Mouse (Mus musculus): ENCODE measurements around the gene Acaca. TPM values are rescaled to one million over a fixed set of nuclear protein-coding genes. Genes with fewer than 3 reads are reported as not detected.

The Acaca gene
- polyA plus RNA-seq, 1 experiment from 2014 or later: 38.7 TPM

- Histone ChIP-seq H3K36me3 (peaks cover 69% of the 10 kb centered on the region), H3K4me1 (no peaks in the 10 kb centered on the region), H3K4me3 (no peak overlapping the region), H3K9ac (replicated peaks) (no peak overlapping the region), H3K9me3 (no peaks in the 10 kb centered on the region), H3K4me2 (replicated peaks) (no peak overlapping the region), H3K27me3 (no peaks in the 10 kb centered on the region), H3K27ac (replicated peaks) (no peak overlapping the region)
- whole genome bisulfite sequencing: 69% methylated on average over 2 of the region's 2 CpGs
- no peak for ATAC-seq (ENCODE audit: low FRiP score, low read depth)
Measured at GRCm38 (mm10) chr11:84116221-84116620, 13.3 kb upstream of the Acaca start.

DNA sequence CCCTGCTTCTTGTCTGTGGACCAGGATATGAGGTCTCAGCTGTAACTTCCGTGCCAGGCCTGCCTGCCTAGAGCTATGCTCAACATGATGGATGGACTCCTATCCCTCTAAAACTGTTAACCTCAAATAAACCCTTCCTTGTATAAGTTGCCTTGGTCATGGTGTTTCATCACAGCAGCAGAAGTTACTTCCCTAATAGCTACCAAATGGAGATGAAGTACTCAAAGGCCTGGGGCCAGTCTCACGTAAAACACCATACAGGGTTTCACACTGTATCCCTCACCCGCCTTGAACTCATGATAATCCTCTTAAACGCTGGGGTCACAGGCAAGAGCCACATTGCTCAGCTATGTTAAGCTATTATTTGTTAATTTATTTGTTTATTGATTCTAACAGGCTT lies 12.0 kb upstream of the Acaca start:
- H3K4me3 ChIP-seq: no peak overlapping the region
- no peak for ATAC-seq (ENCODE audit: low FRiP score, low read depth)
- H3K9me3 ChIP-seq: no peaks in the 10 kb centered on the region
- H3K27me3 ChIP-seq: no peaks in the 10 kb centered on the region
- no peaks in the 10 kb centered on the region for H3K4me1 ChIP-seq
- WGBS: 83% methylated on average over 4 of the region's 4 CpGs
- H3K36me3 ChIP-seq: peaks cover 78% of the 10 kb centered on the region
- H3K4me2 ChIP-seq (replicated peaks): no peak overlapping the region
- H3K27ac ChIP-seq (replicated peaks): no peak overlapping the region
- H3K9ac ChIP-seq (replicated peaks): no peak overlapping the region

GRCm38 (mm10) chr11:84121051-84121956 lies 8.2 kb upstream of the Acaca start:
- no peak for ATAC-seq (ENCODE audit: low FRiP score, low read depth)
- H3K9ac ChIP-seq (replicated peaks): no peak overlapping the region
- 84% methylated on average over 12 of the region's 12 CpGs for WGBS
- H3K36me3 ChIP-seq: peaks cover 70% of the 10 kb centered on the region
- H3K4me2 ChIP-seq (replicated peaks): no peak overlapping the region
- no peaks in the 10 kb centered on the region for H3K4me1 ChIP-seq
- no peak overlapping the region for H3K4me3 ChIP-seq
- no peaks in the 10 kb centered on the region for H3K27me3 ChIP-seq
- no peak overlapping the region for H3K27ac ChIP-seq (replicated peaks)
- H3K9me3 ChIP-seq: no peaks in the 10 kb centered on the region

DNA sequence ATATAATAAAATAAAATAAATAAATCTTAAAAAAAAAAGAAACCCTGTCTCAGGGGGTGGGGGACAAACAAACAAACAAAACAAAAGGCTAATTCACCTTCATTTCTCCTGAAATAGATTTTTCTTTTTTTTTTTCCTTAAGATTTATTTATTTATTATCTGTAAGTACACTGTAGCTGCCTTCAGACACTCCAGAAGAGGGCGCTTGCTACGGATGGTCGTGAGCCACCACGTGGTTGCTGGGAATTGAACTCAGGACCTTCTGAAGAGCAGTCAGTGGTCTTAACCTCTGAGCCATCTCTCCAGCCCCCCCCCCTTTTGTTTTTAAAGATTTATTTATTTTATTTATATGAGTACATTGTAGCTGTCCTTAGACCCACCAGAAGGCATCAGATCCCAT lies 1.5 kb upstream of the Acaca start:
- Histone ChIP-seq H3K9ac (replicated peaks) (no peak overlapping the region), H3K4me2 (replicated peaks) (no peak overlapping the region), H3K4me1 (peaks cover 8% of the 10 kb centered on the region; the same call in 1 of the 2 replicates), H3K27ac (replicated peaks) (no peak overlapping the region), H3K9me3 (no peaks in the 10 kb centered on the region), H3K36me3 (peaks cover 27% of the 10 kb centered on the region), H3K4me3 (0 out of 2 replicates have a peak overlapping the region, but pooled peaks have one; percentile 89), H3K27me3 (no peaks in the 10 kb centered on the region)
- WGBS: 91% methylated on average over 4 of the region's 4 CpGs
- ATAC-seq (ENCODE audit: low FRiP score, low read depth): no peak

GRCm38 (mm10) chr11:84129799-84130185 lies 320 bp downstream of the Acaca start:
- 2% methylated on average over 11 of the region's 11 CpGs for WGBS
- Histone ChIP-seq H3K4me2 (replicated peaks) (peak overlapping the region; percentile 79), H3K4me3 (peak overlapping the region; percentile 89), H3K27me3 (no peaks in the 10 kb centered on the region), H3K4me1 (peaks cover 8% of the 10 kb centered on the region; the same call in 1 of the 2 replicates), H3K27ac (replicated peaks) (no peak overlapping the region), H3K9ac (replicated peaks) (peak overlapping the region; percentile 86), H3K9me3 (no peaks in the 10 kb centered on the region), H3K36me3 (peaks cover 21% of the 10 kb centered on the region)
- ATAC-seq (ENCODE audit: low FRiP score, low read depth): peak; percentile 65

DNA sequence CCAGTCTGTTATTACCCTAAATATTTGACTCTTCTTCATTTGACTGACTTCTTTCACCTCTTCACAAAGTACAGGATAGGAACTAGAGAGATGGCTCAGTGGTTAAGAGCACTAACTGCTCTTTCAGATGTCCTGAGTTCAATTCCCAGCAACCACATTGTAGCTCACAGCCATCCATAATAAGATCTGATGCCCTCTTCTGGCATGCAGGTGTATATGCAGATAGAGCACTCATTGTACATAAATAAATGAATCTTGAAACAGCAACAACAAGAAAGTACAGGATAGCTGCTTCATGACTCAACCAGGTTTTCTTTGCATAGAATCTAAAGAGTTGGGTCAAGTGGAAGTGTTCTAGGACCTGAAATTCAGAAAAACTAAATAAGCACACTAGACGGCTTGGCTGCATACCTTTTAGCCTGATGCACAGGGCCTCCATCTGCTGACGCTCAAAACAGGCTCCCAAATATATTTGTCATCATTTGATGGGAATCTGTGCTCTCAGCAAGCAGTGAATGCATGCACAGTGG lies 4.9 kb downstream of the Acaca start:
- no peak overlapping the region for H3K4me2 ChIP-seq (replicated peaks)
- H3K27ac ChIP-seq (replicated peaks): no peak overlapping the region
- peaks cover 8% of the 10 kb centered on the region; the same call in 1 of the 2 replicates for H3K4me1 ChIP-seq
- 90% methylated on average over 2 of the region's 2 CpGs for WGBS
- no peak for ATAC-seq (ENCODE audit: low FRiP score, low read depth)
- no peak overlapping the region for H3K9ac ChIP-seq (replicated peaks)
- H3K9me3 ChIP-seq: no peaks in the 10 kb centered on the region
- H3K36me3 ChIP-seq: no peaks in the 10 kb centered on the region; the same call in 1 of the 2 replicates
- no peak overlapping the region for H3K4me3 ChIP-seq
- no peaks in the 10 kb centered on the region for H3K27me3 ChIP-seq

- Histone ChIP-seq H3K27me3 (no peaks in the 10 kb centered on the region), H3K9ac (replicated peaks) (no peak overlapping the region), H3K36me3 (no peaks in the 10 kb centered on the region; the same call in 1 of the 2 replicates), H3K4me1 (peaks cover 4% of the 10 kb centered on the region; the same call in 1 of the 2 replicates), H3K9me3 (no peaks in the 10 kb centered on the region), H3K27ac (replicated peaks) (no peak overlapping the region), H3K4me3 (no peak overlapping the region), H3K4me2 (replicated peaks) (no peak overlapping the region)
- ATAC-seq (ENCODE audit: low FRiP score, low read depth): no peak
- WGBS: 78% methylated on average over 3 of the region's 3 CpGs
Measured at GRCm38 (mm10) chr11:84136453-84136852, 7.0 kb downstream of the Acaca start.

GRCm38 (mm10) chr11:84141752-84142151 lies 12.3 kb downstream of the Acaca start:
- Histone ChIP-seq H3K4me3 (no peak overlapping the region), H3K27me3 (no peaks in the 10 kb centered on the region), H3K4me2 (replicated peaks) (no peak overlapping the region), H3K9me3 (no peaks in the 10 kb centered on the region), H3K27ac (replicated peaks) (no peak overlapping the region), H3K4me1 (no peaks in the 10 kb centered on the region), H3K36me3 (no peaks in the 10 kb centered on the region), H3K9ac (replicated peaks) (no peak overlapping the region)
- WGBS: 59% methylated on average over 2 of the region's 2 CpGs
- ATAC-seq (ENCODE audit: low FRiP score, low read depth): no peak

GRCm38 (mm10) chr11:84145201-84145798 lies 15.8 kb downstream of the Acaca start:
- ATAC-seq (ENCODE audit: low FRiP score, low read depth): no peak
- H3K4me3 ChIP-seq: no peak overlapping the region

GRCm38 (mm10) chr11:84146081-84146480 lies 16.6 kb downstream of the Acaca start:
- H3K4me2 ChIP-seq (replicated peaks): no peak overlapping the region
- H3K4me3 ChIP-seq: no peak overlapping the region
- 29% methylated on average over 3 of the region's 3 CpGs for WGBS
- no peaks in the 10 kb centered on the region for H3K36me3 ChIP-seq
- H3K4me1 ChIP-seq: no peaks in the 10 kb centered on the region
- H3K9me3 ChIP-seq: no peaks in the 10 kb centered on the region
- H3K27me3 ChIP-seq: no peaks in the 10 kb centered on the region
- no peak overlapping the region for H3K27ac ChIP-seq (replicated peaks)
- no peak overlapping the region for H3K9ac ChIP-seq (replicated peaks)
- no peak for ATAC-seq (ENCODE audit: low FRiP score, low read depth)

More at GRCm38 (mm10) chr11:84145201-84145798, 15.8 kb downstream of the Acaca start:
- H3K9ac ChIP-seq (replicated peaks): no peak overlapping the region
- no peaks in the 10 kb centered on the region for H3K27me3 ChIP-seq
- no peaks in the 10 kb centered on the region for H3K9me3 ChIP-seq
- no peaks in the 10 kb centered on the region for H3K4me1 ChIP-seq
- 71% methylated on average over 10 of the region's 10 CpGs for WGBS
- no peaks in the 10 kb centered on the region for H3K36me3 ChIP-seq
- H3K27ac ChIP-seq (replicated peaks): no peak overlapping the region
- no peak overlapping the region for H3K4me2 ChIP-seq (replicated peaks)

DNA sequence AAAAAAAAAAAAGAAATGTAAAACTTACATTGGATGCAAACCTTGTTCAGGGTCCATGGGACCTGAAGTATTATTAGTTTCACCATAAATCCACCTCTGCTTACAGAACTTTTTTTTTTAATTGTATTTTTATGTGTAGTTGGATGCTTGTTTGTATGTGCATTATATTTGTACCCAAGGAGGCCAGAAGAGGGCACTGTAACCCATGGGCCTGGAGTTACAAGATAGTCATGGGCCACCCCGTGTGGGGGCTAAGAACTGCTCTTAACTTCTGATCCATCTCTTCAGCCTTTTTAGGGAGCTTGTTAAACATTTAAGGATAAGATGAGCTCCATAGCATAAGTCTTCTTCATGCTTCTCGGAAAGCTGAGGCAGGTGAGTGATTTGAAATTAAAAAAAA lies 21.4 kb downstream of the Acaca start:
- WGBS: 70% methylated on average over 2 of the region's 2 CpGs
- H3K4me2 ChIP-seq (replicated peaks): no peak overlapping the region
- no peak for ATAC-seq (ENCODE audit: low FRiP score, low read depth)

More for the DNA sequence above, 21.4 kb downstream of the Acaca start:
- no peaks in the 10 kb centered on the region for H3K36me3 ChIP-seq
- no peaks in the 10 kb centered on the region for H3K4me1 ChIP-seq
- H3K4me3 ChIP-seq: no peak overlapping the region
- H3K9ac ChIP-seq (replicated peaks): no peak overlapping the region
- H3K27me3 ChIP-seq: no peaks in the 10 kb centered on the region
- no peak overlapping the region for H3K27ac ChIP-seq (replicated peaks)
- no peaks in the 10 kb centered on the region for H3K9me3 ChIP-seq

All from midbrain, embryonic 12.5 days (tissue).